8 mouse cellular contexts compared by ENCODE assay signal in genomic region chr4:33923761-33924233, GRCm38 (mm10). TPM values are rescaled to one million over a fixed set of nuclear protein-coding genes. Genes with fewer than 3 reads are reported as not detected.
A peak's percentile ranks its signal among the peaks of the same experiment; 100 is the strongest.
DNase-seq lines count a peak whose midpoint lies in the region; ATAC-seq lines count a peak whose summit lies in the region.

No protein-coding gene starts in this region.

- peak; percentile 76; the same call in 1 of the 2 replicates for ATAC-seq in hindbrain, embryonic 11.5 days (ENCODE audit: low FRiP score)
- ATAC-seq in liver, embryonic 12.5 days: peak; percentile 35; the same call in 1 of the 2 replicates

- H3K27me3 ChIP-seq in hindbrain, embryonic 11.5 days (ENCODE audit: control insufficient read depth, insufficient read depth, low read length): peaks cover 13% of the 10 kb centered on the region
- peaks cover 68% of the 10 kb centered on the region for H3K27me3 ChIP-seq in liver, embryonic 12.5 days (replicated peaks)

- peak overlapping the region; percentile 89 for H3K9ac ChIP-seq in hindbrain, embryonic 11.5 days (ENCODE audit: low read depth, low read length)
- H3K9ac ChIP-seq in liver, embryonic 12.5 days: peak overlapping the region; percentile 39; the same call in 1 of the 2 replicates

- no peaks in the 10 kb centered on the region for H3K36me3 ChIP-seq in hindbrain, embryonic 11.5 days (ENCODE audit: control insufficient read depth, insufficient read depth, low read length)
- no peaks in the 10 kb centered on the region for H3K36me3 ChIP-seq in liver, embryonic 12.5 days

- H3K9me3 ChIP-seq in hindbrain, embryonic 11.5 days (ENCODE audit: control insufficient read depth, low read length): no peaks in the 10 kb centered on the region
- H3K9me3 ChIP-seq in liver, embryonic 12.5 days (replicated peaks): no peaks in the 10 kb centered on the region

- DNase-seq in gastrocnemius, postnatal 10 days: peak; percentile 25
- no peak for DNase-seq in gastrocnemius, postnatal 4 days (ENCODE audit: low spot score in 2 of 2)
- DNase-seq in right cerebral cortex, adult 18-20 months: peak; percentile 26
- no peak for DNase-seq in right cerebral cortex, postnatal 25 days
- no peak for DNase-seq in hindbrain, embryonic 11.5 days (ENCODE audit: low spot score)
- peak; percentile 81 for DNase-seq in retina, postnatal 1 day
- no peak for DNase-seq in spleen, postnatal 36 days (ENCODE audit: low spot score in 2 of 2)

- peak overlapping the region; percentile 95 for H3K27ac ChIP-seq in hindbrain, embryonic 11.5 days (ENCODE audit: low read depth, low read length)
- no peak overlapping the region for H3K27ac ChIP-seq in liver, embryonic 12.5 days

- peak overlapping the region; percentile 74 for H3K4me3 ChIP-seq in hindbrain, embryonic 11.5 days (ENCODE audit: low read depth, low read length)
- peak overlapping the region; percentile 51 for H3K4me3 ChIP-seq in liver, embryonic 12.5 days

- H3K4me1 ChIP-seq in hindbrain, embryonic 11.5 days (replicated peaks; ENCODE audit: control insufficient read depth, insufficient read depth, low read length): 0 out of 2 replicates have a peak, but pooled peaks cover 2% of the 10 kb centered on the region
- H3K4me1 ChIP-seq in liver, embryonic 12.5 days: 0 out of 2 replicates have a peak, but pooled peaks cover 7% of the 10 kb centered on the region

- H3K4me2 ChIP-seq in hindbrain, embryonic 11.5 days (replicated peaks; ENCODE audit: low read depth, low read length): peak overlapping the region; percentile 86
- peak overlapping the region; percentile 71 for H3K4me2 ChIP-seq in liver, embryonic 12.5 days

- WGBS in hindbrain, embryonic 11.5 days: under 1% methylated on average over 37 of the region's 55 CpGs
- WGBS in liver, embryonic 12.5 days (ENCODE audit: insufficient replicate concordance): under 1% methylated on average over 43 of the region's 55 CpGs

RNA-seq across cellular contexts. Expression of gene Cnr1, which starts 0.6 kb away (rescaled TPM):
- 1 to 10 TPM; 4.3 TPM for total RNA-seq in gastrocnemius, postnatal 10 days (2021)
- total RNA-seq in gastrocnemius, postnatal 4 days (2021): 1 to 10 TPM; 7.0 to 9.7 TPM
- 24.6 and 25.0 TPM in 2 replicates for polyA plus RNA-seq in hindbrain, embryonic 11.5 days (2014; fragmentation: Nextera tagmentation; extraction: Ambion mirVana)
- polyA plus RNA-seq in liver, embryonic 12.5 days (2016; fragmentation: Nextera tagmentation; extraction: Ambion mirVana): 0.26 and 0.30 TPM in 2 replicates

Comparison
In these comparisons a context has a peak if more than half of its experiments do, and no peak if none do; other contexts are left out.
1. DNase-seq: peak in gastrocnemius, postnatal 10 days (single experiment), right cerebral cortex, adult 18-20 months (single experiment) and retina, postnatal 1 day (single experiment); none in gastrocnemius, postnatal 4 days (0 of 2), right cerebral cortex, postnatal 25 days (single experiment), hindbrain, embryonic 11.5 days (single experiment) and spleen, postnatal 36 days (0 of 2).